Mouse (Mus musculus) thymus, postnatal 14 days (tissue): ENCODE data around the gene Skap2.

ENCODE experiments used
- DNase-seq: peaks from one replicate; pipeline ENCODE4 v3.0.0; 2021

The Skap2 gene

DNA sequence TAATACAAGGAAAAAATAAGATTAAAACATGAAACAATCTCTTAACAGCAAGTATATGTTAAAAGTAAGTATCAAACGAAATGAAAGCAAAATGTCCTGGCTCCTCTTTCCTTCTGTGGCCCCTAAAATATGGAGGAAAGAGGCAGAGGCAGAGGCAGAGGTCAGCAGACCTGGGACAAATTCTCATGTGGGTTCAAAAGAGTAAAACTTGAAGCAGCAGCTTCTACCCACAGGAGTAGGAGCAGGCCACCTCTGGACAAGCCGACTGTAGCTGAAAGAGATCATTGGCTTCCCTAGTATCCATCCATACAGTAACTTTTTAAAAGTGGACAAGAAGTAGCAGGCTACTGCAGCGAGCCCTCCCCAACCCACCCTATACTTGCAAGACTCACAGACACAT, 7.4 kb downstream of the Skap2 start:
- DNase-seq: no peak

DNA sequence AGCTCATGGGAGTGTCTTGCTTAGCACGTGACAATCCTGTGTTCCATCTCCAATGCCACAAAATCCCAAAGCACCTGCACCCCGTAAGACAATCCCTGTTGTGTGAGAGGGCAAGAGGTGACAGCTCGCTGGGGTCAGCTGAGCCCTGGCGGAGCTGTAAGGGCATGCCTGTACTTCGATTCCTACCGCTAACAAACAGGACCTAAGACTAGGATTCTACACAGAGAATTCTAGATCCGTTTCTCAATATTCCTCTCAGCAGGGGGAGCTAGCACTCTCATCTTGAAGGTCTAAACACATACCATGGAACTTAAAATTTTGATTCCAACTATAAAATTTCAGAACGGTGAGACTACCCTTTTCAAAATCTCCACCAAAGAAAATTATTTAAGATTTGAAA, 9.7 kb downstream of the Skap2 start:
- peak; percentile 11 for DNase-seq

DNA sequence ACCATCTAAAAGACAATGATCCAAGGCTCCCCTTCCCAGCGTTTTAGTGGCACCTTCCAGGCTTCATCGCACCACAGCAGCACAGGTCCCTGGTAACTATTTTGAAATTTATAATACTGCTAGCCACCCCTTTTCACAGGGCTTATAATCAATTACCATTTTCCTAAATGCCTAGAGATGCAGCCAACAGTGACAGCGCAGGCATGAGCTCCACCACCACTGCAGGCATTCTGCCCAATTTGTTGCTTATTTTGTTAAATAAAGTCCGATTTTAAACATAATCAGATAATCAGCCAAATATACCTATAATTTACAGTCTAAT, 13.2 kb downstream of the Skap2 start:
- DNase-seq: no peak

DNA sequence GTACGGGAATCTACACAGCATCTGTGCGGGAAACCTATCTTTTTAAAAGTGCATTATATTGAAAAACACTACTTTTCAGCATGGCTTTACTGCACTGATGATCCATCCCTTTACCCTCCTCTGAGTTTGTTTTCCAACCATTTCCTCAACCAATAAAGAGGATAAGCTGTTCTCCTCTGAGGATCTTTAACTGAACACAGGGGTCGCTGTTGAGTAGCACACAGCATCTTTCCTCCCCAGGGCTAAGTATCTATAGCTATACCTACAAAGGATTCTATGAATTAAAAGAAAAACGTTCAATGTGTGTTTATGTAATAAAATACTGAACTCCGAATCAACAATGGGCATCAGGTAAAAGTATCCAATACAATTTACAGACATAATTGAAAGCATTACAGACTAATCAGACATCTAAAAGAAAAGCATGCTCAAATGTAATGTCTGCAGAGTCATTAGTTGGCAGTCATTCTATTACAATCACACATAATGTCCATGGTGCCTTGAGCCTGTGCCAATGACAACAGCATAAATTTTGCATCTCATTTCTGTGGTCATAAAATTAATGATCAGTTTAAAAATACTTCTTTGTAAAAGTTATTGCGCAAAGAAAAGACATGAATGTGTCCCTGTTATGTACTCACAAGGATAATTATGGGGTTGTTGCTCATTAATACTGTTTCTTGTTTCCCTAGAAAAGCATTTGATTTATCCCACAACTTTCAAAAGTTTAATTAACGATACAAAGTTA, 13.8 kb downstream of the Skap2 start:
- DNase-seq: peak; percentile 10

DNA sequence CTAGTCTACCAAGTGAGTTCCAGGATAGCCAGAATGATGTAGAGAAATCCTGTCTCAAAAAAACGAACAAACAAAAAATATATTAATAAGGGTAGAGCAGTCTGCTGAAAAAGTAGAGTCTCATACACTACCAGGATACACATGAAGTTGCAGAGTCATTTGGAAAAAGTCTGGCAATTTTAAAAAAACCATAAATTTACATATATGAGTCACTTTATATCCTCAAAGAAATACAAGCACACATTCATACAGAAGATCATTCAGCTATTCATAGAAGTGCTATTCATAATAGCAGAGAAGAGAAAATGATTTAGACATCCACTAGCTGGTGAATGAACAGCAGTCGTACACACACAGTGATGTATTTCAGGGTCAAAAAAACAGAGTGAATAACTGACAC, 24.4 kb downstream of the Skap2 start:
- no peak for DNase-seq

DNA sequence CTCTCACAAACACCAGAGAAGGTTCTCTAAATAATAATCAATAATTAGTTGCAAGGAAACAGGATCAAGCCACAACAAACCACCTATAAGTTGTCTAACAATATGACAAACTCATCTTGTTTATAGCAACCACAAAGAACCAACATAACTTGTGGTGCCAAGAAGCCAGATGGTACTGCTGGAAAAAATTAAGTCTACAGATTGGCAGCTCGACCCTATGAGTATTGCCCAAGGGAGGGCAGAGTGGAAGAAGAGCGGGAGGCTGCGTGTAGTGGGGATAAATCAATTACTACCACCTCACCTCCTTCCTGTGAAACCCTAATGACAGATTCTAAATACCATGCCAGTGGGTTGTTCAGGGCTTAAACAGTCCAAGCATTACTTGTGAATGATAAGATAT, 34.7 kb downstream of the Skap2 start:
- no peak for DNase-seq

DNA sequence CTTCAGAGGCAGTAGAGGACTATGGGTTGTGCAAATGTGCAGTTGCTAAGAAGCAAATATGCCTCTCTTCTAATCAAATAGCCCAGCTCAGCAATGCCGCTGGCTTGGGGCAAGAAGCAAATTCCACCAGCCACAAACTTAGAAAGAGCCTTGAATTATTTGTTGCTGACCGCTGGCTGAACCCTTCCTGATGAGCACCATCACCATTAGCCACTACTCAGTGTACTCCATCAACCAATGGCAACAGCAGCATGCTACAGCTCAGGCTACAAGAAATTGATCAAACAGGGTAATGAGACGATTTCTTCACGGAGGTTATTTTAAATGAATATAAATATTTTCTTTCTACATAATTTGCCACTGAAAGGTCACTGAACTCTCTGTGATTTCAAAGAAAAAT, 36.6 kb downstream of the Skap2 start:
- DNase-seq: no peak

DNA sequence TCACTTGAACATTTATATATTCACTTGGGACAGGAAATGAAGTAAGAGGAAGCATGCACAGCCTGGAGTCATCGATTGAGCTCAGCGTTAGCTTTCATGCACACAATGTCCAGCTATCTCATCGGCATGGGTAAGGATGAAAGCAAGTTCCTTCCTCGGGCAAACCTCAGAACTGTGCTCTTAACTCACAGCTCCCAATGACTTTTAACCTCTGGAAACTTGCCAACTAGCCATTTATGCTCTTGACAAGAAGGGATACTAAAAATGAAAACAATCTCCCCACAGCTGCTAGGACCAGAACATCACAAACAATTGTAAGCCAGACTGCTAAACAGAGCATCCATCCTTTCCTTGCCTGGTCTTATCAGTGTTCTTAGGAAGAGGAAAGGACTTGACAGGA, 53.4 kb downstream of the Skap2 start:
- DNase-seq: no peak

DNA sequence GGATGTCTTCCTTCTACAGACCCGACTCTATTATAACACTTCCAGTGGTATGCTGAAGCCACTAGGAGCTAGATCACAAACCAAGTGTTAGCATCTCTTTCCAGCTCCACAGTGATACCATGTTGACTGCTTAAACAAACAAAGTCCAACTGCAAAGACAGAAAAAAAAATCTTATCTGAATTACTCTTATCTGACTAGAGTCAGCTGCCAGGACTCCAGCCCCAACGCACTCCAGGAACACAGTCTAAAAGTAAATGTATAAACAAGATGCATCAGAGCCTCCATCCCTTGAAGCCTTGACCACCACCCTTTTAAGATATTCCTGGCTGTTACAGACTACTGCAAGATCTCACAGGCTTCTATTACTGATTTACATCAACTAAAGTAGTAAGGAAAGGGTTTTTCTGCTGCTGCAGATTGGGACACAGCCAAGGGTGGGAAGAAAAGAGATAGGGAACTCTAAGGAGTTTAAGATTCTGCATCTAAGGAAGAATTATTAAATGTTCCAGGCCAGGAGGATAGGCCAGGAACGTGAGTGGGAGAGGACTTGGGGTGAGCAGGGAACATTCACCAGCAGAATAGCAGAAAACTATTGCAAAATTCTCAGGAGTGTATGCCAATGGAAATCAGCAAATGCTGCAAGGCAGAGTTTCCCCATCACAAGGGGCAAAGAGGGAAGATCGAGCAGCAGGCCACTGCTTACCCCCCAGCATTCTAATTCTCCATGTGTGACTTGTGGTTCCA, 56.1 kb downstream of the Skap2 start:
- DNase-seq: no peak

DNA sequence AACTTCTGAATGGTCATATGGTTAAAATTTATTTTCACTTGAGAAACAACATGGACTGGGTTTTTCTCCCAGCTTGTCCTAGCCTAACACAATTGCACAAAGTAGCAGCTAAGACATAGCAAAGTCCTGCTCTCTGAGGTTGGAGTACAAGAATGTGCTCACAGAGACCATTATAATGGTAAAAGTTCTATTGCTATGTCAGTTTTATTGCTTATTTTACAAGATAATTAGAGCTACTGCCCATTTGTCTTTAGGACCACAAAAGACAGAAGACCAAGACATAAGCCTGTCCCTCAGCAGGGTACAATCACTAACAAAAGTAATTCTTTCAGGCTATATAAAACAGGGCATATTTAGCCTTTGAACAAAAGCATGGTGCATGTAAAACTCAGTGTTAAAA, 64.7 kb downstream of the Skap2 start:
- no peak for DNase-seq

DNA sequence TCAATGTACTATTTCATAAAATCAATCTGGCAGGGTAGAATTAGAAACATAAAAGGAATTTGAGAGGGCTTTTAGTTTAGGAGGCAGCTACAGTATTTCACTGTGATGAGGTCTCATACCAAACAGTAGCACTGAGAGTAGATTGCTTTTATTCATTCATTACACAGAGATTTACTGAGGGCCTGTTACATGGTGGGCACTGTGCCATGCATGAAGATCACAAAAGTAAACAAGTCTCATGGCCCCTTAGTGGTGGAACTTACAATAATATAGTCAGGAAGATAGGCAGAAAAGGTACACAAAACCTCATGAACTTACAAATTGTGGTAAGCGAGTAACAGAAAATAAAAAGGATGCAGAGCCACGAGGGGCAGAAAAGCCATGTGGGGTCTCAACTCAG, 67.4 kb downstream of the Skap2 start:
- no peak for DNase-seq

DNA sequence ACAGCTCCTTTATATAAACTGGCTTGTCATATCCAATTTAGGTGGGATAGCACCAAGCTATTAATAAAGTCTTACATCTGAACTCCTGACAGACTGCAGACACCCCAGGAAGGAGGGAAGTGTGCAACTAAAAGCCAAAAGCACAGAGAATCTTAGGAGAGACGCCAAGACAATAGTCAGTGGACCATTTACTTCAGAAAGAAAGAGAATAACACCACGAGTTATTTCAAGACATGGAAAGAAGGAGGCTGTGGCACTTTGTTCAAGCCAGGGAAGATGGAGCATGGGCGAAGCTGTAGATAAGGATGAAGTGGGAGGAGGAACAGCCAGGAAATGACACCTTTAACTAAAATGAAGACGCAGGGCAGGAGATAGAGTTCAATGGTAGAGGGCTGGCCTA, 78.4 kb downstream of the Skap2 start:
- no peak for DNase-seq

DNA sequence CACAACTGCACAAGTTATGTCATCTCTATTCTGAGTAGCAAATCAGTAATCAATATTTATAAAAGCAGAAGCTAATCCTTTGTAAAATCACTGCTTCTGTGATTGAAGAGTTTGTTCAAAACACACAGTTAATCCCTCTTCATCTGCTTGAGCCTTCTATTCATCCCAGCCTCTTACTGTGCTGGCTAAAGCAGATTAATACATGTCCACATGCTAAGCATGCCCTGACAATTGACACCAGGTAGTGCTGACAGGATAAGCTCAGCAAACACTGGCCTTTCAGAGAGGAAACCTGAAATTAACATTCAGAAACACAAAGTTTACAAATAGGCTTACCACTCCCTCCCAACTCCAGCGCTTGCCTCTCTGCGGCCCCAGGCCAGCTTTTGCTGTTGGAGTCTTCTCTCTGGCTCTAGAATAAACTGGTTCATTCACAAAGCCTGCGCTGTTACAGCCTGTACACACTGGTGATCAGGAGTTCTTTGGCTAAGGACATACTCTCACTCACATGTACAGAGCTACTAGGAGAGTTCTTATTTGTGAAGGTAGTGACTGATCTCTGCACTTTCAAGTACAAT, 79.2 kb downstream of the Skap2 start:
- DNase-seq: no peak

DNA sequence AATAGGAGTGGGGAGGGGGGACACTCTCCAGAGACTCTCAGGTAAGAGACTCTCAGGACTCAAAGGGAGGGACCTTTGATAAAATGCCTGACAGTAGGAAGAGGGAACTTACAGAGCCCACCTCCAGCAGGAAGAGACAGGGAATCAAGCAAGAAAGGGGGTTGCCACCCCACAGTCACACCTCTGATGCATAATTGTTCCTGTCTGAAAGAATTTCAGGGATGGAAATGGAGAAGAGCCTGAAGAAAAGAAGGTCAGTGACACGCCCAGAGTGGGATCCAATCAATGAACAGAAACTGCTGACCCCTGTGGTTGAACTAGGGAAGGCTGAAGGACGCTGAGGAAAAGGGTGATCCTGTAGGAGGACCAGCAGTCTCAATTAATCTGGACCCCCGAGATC, 85.2 kb downstream of the Skap2 start:
- no peak for DNase-seq

DNA sequence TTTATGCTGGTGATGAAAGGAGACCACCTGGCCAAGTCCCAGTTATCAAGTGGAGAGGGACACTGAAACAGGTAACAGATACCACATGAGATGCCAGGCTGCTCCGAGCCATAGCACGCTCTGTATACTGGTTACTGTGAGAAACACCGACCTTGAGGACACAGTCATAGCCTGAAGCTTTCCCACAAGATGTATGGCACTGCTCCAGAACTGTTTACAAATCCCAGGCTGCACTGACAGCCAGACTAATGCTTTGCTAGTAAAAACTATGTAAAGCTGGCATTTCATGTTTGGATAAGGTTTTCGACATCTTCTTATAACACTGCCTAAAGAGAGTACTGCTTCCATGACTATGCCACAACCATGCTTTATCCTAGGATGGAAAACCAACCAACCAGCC, 90.5 kb downstream of the Skap2 start:
- no peak for DNase-seq

DNA sequence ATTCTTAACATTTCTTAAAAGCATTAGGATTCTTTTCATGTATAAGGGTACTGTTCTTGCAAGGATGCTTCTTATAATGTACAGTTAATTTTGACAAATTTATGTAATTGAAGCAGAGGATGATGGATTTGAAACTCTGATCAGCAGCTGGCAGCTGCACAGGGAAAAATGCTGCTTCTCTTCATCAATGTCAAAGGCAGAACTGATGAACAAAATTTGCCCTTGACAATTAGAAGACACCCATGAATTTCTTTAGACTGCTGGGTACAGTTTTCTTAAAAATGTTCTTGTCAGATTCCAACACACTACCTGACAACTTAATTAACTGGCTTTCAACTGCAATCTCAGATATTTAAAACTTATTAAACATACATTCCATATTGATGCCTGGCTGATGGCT, 103.9 kb downstream of the Skap2 start:
- no peak for DNase-seq

DNA sequence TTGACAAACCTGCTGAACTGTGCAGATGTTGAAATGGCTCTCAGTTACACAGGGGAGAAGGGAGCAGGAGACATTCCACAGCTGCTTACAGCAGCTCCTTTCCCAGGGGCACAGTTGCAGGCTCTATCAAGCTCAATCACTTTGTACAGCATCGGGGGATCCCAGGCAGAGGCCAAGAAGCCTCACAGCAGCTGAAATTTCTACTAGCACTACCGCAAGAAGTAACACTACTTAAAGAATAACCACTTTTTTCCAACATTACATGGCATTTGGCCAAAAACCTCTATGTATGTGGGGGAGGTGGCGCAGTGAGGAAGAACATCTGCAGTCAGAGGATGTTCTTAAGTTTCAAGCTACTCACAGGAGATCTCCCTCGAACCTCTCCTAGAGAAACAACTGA, 106.7 kb downstream of the Skap2 start:
- DNase-seq: no peak

DNA sequence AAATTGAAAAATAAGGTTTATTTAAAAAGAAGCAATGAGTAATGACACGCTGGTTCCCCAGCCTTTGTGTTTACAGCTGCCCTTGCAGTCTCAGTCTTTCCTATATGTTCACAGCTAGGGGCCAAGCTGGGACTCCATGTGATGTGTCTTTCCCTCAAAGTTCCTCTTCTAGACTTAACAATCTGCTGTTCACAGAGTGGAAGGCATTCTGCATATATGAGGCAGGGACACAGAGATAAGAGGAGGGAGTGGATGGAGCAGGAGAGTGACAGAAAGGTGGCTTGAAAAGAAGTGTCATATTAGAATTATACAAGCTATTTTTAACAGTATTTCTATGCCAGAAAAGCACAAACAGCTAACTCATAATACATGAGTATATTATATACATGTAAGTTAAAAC, 110.8 kb downstream of the Skap2 start:
- no peak for DNase-seq

DNA sequence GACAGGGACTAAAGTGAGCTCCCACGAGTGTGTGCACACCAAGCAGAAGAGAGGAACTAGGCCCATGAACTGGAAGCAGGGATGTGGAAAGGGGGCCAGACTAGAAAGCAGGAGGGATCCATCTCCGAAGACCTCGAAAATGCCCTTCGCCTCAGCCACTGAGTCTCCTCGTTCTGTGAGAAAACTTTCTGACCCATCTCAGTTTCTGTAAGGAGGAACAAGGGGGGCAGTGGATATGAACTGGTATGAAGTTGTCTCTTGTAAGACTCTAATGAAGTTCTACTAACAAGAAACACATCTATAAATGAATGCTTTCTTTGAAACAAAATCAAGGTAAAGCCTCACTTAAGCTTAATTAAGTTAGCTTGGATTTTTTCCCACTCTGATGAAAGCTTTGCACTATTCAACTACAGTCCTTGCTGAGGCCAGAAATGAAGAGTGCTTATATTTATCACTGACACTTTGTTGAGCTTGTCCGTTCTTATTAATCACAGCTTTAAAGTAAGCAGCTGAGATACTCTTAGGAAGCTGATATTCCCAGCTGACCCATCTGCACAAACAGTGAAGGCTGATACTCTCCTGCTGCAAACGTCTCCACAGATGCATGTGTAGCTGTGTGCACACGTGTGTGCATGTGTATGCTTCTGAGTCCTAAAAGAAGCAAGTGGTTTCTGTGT, 113.9 kb downstream of the Skap2 start:
- DNase-seq: no peak

DNA sequence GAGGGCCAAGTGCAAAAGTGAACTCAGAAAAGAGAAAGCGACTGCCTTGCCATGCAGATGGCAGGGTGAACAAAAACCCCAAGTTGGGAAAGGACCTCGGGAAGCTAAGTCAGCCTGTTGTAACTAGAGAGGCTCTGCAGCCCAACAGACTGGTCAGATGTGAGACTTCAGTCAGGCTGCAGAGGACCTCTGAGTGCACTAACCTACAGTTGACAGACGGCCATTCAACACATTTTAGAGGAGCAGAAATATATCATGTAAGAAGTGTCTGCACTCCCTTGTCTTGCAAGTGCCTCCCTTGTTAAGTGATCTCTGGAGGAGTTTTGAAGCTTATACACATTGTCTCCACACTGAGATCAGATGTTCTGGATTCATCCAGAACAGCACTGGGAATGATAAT, 116.6 kb downstream of the Skap2 start:
- DNase-seq: no peak

DNA sequence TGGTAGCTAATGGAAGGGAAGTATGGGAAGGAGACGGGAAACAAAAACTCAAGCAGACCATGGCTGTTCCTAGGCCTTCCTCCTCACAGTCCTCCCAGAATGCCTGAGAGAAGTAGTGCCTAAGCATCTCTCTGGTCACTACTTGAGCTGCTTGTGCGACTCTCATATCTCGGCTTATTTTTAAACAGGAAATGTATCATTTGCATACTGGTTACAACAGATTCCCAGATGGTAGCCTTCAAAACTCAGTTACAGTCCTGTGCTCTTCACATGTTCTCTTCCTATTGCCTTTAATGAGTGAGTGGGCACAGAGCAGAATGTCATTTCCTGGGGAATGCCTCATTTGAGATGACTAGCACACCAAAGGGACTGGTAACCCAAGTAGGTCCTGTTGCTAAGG, 117.6 kb downstream of the Skap2 start:
- DNase-seq: no peak

DNA sequence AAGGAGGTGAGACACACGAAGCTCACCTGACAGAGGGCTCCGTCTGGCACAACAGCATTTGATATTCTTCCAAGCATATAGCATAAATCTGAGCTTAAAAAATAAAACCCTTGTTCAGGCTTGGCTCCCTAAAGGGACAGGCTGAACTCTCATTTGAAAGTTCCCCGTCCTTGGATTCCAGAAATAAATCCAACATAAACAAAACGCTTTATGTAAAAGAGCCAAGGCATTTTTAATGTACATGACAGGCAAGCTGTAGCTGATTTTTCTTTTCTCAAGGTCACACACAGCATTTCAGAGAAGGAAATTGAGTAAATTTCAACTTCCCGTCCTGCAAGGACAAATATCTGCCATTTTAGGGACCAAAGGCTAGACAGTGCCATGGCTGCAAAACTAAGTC, 122.0 kb downstream of the Skap2 start:
- DNase-seq: no peak

DNA sequence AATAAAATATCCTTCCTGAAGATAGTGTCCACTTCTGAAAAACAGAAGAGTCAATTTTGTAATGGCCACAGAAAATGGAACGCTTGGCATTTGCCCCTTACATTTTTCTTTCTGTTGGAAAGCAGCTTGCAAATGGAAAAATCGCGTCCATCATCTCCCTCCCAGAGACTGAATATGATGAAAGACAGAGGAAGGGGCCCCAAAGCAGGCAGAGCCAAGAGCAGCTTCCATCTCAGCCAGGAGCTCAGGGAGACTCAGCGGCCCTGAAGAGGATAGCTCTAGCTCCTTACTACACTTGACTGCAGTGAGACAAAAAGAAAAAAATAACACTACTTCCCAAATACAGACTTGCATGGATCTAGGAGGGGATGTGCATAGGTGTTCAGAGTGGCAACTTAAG, 122.5 kb downstream of the Skap2 start:
- no peak for DNase-seq

DNA sequence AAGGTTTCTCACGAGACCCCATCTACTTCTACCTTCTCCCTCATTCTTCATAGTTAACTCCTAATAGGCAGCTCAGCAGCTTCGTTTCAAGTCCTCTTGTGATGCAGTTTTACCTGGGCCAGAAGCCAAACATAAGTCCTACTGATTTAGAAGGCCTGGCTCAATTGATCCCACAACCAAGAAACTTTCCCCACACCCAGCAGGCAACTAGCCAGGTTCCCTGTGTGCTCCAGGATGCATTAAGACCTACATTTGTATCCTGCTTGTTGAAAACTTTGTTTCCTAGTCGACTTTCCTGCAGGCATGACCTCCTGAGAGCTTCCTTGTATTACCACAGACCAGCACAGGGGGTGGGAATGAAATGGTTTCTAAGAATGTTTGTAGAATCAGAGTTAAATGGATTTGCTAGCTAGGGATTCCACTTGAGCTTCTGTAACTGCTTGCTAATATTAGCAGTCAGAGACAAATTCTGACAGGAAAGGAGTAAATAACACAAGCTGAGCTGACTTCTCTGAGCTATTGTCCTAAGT, 125.4 kb downstream of the Skap2 start:
- no peak for DNase-seq
